Mouse (Mus musculus) C2C12 (cell line): ENCODE data around the gene Lcorl.

Experiments used
- CEBPB ChIP-seq: IDR thresholded peaks from one replicate; pipeline ENCODE4 v1.6.1; 2011; ENCODE audit warnings: low read depth, mild to moderate bottlenecking, control low read depth, moderate library complexity
- CTCF ChIP-seq: IDR thresholded peaks from one replicate; pipeline ENCODE4 v1.5.1; 2011; ENCODE audit not compliant: control insufficient read depth, insufficient read depth, insufficient read length
- FOSL1 ChIP-seq: IDR thresholded peaks from one replicate; pipeline ENCODE4 v1.8.0; 2011; ENCODE audit warnings: mild to moderate bottlenecking, low read length; ENCODE audit not compliant: poor library complexity, insufficient read depth, severe bottlenecking
- MAX ChIP-seq: IDR thresholded peaks from one replicate; pipeline ENCODE4 v1.6.1; 2011; ENCODE audit warnings: mild to moderate bottlenecking, control low read depth
- MYOD1 ChIP-seq: IDR thresholded peaks from one replicate; pipeline ENCODE4 v1.6.1; 2011; ENCODE audit warnings: low read depth; ENCODE audit not compliant: control insufficient read depth, insufficient read length
- MYOG ChIP-seq: IDR thresholded peaks from one replicate; pipeline ENCODE4 v1.6.1; 2011; ENCODE audit not compliant: control insufficient read depth, insufficient read length; ENCODE audit errors: extremely low read depth
- USF1 ChIP-seq: IDR thresholded peaks from one replicate; pipeline ENCODE4 v1.6.1; 2011; ENCODE audit warnings: low read depth, mild to moderate bottlenecking, control low read depth, moderate library complexity

- TF ChIP-seq CTCF, result no peak
- no peak for TF ChIP-seq MAX
- TF ChIP-seq USF1, result no peak
- no peak for TF ChIP-seq CEBPB
- TF ChIP-seq FOSL1, result no peak
- no peak for TF ChIP-seq MYOG
- no peak for TF ChIP-seq MYOD1
Observed at GRCm38 (mm10) chr5:45844723-45845122, 12.7 kb downstream of the Lcorl start.
